39 mouse cellular contexts compared by ENCODE assay signal in the genomic region with DNA sequence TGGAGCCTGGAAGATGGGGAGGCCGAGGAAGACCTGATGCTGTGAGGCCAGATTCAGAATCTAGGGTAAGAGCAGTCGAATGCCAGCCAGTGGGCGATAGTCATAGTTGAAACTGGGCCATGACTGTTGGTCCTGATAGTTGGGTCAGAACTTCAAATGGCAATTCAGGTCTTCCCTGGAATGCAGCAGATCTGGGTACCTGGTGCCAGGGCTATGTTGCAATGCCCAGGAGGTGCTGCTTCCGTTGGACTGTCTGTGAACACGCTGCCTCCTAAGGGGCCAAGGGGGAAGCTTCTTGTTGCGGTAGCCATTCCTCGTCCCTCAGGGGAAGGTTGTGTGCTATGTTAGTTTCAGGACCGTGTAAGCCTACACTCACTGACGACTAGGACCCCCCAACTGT. TPM values are rescaled to one million over a fixed set of nuclear protein-coding genes. Genes with fewer than 3 reads are reported as not detected.
"Had no signal": no experiment of that assay in that cellular context is flagged by ENCODE, and none has a peak within 500 bp of the region (broad histone marks: within the 10 kb centered on the region; RNA-seq: fewer than 3 reads in every experiment).

No protein-coding gene starts in this region.

- ATAC-seq: hindbrain, embryonic 16.5 days; hindbrain, postnatal 0 days; inflammation-experienced regulatory T-cells, adult 6 months; intestine, embryonic 15.5 days; intestine, embryonic 16.5 days; intestine, postnatal 0 days had no signal

- H3K27ac ChIP-seq: heart, embryonic 13.5 days; heart, embryonic 15.5 days; hindbrain, embryonic 10.5 days; hindbrain, embryonic 12.5 days; hindbrain, embryonic 13.5 days; hindbrain, embryonic 14.5 days; hindbrain, embryonic 15.5 days; hindbrain, postnatal 0 days; intestine, embryonic 15.5 days; kidney, embryonic 15.5 days; kidney, postnatal 0 days; layer of hippocampus, adult 2 months; left cerebral cortex, adult 2 months had no signal

- H3K9ac ChIP-seq: heart, embryonic 12.5 days; heart, embryonic 13.5 days; heart, embryonic 15.5 days; hindbrain, embryonic 12.5 days; hindbrain, embryonic 13.5 days; hindbrain, embryonic 14.5 days; hindbrain, embryonic 15.5 days; intestine, embryonic 15.5 days; kidney, embryonic 15.5 days had no signal

- DNase-seq: heart, postnatal 10 days; heart, postnatal 14 days; heart, postnatal 36 days; heart, postnatal 4 days; kidney, adult 11 months; kidney, adult 18-20 months; kidney, adult 2 months; kidney, adult 8-10 months; kidney, adult 9 months; kidney, postnatal 10 days; kidney, postnatal 14 days; kidney, postnatal 36 days; kidney, postnatal 4 days; layer of hippocampus, adult 9-11 months; layer of hippocampus, postnatal 36 days had no signal

- H3K9me3 ChIP-seq: heart, embryonic 12.5 days; heart, embryonic 13.5 days; heart, embryonic 15.5 days; hindbrain, embryonic 10.5 days; hindbrain, embryonic 12.5 days; hindbrain, embryonic 13.5 days; hindbrain, embryonic 15.5 days; intestine, embryonic 15.5 days; kidney, embryonic 15.5 days had no signal

- H3K4me2 ChIP-seq: heart, embryonic 12.5 days; heart, embryonic 13.5 days; heart, embryonic 15.5 days; hindbrain, embryonic 12.5 days; hindbrain, embryonic 13.5 days; hindbrain, embryonic 14.5 days; hindbrain, embryonic 15.5 days; intestine, embryonic 15.5 days; kidney, embryonic 15.5 days had no signal

- H3K27me3 ChIP-seq: heart, embryonic 13.5 days; heart, embryonic 15.5 days; hindbrain, embryonic 12.5 days; hindbrain, embryonic 13.5 days; hindbrain, embryonic 15.5 days; intestine, embryonic 15.5 days; kidney, embryonic 15.5 days had no signal

- H3K36me3 ChIP-seq: heart, embryonic 12.5 days; heart, embryonic 13.5 days; heart, embryonic 15.5 days; hindbrain, embryonic 10.5 days; hindbrain, embryonic 12.5 days; hindbrain, embryonic 13.5 days; hindbrain, embryonic 15.5 days; intestine, embryonic 15.5 days; kidney, embryonic 15.5 days had no signal

- H3K4me3 ChIP-seq: heart, embryonic 12.5 days; heart, embryonic 13.5 days; heart, embryonic 15.5 days; hindbrain, embryonic 10.5 days; hindbrain, embryonic 12.5 days; hindbrain, embryonic 13.5 days; hindbrain, embryonic 15.5 days; intestine, embryonic 15.5 days; kidney, embryonic 15.5 days; layer of hippocampus, adult 2 months; left cerebral cortex, adult 2 months had no signal

- H3K4me1 ChIP-seq: heart, embryonic 12.5 days; heart, embryonic 13.5 days; heart, embryonic 15.5 days; hindbrain, embryonic 10.5 days; hindbrain, embryonic 12.5 days; hindbrain, embryonic 13.5 days; hindbrain, embryonic 15.5 days; intestine, embryonic 15.5 days; kidney, embryonic 15.5 days had no signal

RNA-seq across cellular contexts. Expression of a gene that starts 25.8 kb away (rescaled TPM):
- total RNA-seq: heart, postnatal 10 days; heart, postnatal 14 days; heart, postnatal 25 days; heart, postnatal 36 days; hematopoietic stem cell, adult 5-6 weeks; hindbrain, postnatal 0 days; layer of hippocampus, adult 18-20 months; layer of hippocampus, adult 2 months; layer of hippocampus, adult 8-10 months; layer of hippocampus, postnatal 36 days; left cerebral cortex, adult 18-20 months; left cerebral cortex, adult 2 months; left cerebral cortex, adult 8-10 months had no signal
- polyA plus RNA-seq: heart, embryonic 12.5 days; heart, embryonic 13.5 days; hindbrain, embryonic 13.5 days; hindbrain, embryonic 14.5 days had no signal
